Mouse (Mus musculus) G1E-ER4 (cell line): Measurements from ENCODE around the gene Scfd2. TPM values are rescaled to one million over a fixed set of nuclear protein-coding genes. Genes with fewer than 3 reads are reported as not detected.

Source experiments
- GATA1 ChIP-seq: IDR thresholded peaks from one replicate; pipeline ENCODE4 v1.8.0; 2012; ENCODE audit warnings: low read length, inconsistent platforms
- polyA plus RNA-seq: library from polyadenylated mRNA; stranded (reverse); fragments of >175 nt; gene quantifications from 2 replicates; pipeline ENCODE4 v1.2.3, GENCODE M21; 2012

Gene Scfd2
- polyA plus RNA-seq, 1 experiment = 6.3 TPM

DNA sequence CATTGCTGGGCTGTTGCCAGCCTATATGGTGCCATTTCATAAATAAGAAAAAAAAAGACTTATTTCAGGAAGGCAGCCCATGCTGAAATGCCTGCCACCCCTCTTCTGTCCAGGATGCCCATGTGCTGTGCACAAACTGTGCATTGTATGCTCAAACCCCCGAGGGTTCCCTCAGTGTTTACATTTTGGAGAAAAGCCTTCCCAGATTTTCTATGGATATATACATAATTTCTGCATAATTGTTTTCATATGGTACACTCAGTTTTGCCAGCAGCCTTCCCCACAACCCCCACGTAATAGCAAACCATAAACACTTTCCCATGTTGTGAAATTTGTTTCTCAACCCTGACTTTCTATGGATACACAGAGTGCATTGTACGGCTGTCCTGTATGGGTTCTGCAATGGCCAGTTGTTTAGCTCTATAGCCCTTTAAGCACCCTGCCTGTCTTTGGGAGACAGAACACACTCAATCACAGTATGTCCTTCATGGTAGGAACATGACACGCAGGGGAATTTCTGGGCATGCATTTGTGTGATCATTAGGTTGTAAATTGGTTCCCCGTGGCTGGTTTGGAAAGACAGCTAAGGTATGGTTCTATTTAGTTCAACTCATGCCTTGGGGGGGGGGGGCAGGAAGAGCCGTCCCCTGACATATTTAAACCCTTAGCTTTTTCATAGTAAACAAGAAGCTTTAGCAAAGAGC, 372.5 kb downstream of the Scfd2 start:
- no peak for TF ChIP-seq GATA1

DNA sequence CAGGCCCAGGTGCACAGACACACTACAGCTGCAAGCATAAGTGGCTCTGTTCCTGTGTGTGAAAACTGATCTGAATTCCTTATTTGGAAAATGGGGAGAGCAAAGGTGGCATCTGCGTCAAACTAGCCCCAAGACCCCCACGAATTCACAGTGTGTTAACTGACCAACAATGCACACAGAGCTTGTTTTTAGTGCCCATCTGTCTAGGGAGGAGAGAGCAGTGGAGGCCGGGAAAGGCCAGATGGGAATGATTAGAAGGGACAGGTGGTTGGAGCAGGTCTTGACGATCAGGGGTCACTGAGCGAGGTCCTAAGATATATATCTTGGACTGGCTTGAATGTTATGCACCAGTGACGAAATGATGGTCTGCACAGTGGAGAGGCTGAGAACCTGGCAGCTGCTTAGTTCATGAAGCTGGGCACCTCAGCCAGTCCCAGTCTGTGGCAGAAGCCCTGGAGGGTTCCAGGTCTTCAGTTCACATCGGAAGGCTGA, 375.7 kb downstream of the Scfd2 start:
- no peak for TF ChIP-seq GATA1

Other genes starting within 250 kb of the Scfd2 start
- gene Fip1l1, start 3.7 kb upstream of the Scfd2 start, polyA plus RNA-seq = 97.3 and 139 TPM in 2 replicates
- not detected in 2 replicates for gene Lnx1, start 171.2 kb upstream of the Scfd2 start, polyA plus RNA-seq